Mouse (Mus musculus): ENCODE measurements around the gene Asic4.

Gene Asic4

DNA sequence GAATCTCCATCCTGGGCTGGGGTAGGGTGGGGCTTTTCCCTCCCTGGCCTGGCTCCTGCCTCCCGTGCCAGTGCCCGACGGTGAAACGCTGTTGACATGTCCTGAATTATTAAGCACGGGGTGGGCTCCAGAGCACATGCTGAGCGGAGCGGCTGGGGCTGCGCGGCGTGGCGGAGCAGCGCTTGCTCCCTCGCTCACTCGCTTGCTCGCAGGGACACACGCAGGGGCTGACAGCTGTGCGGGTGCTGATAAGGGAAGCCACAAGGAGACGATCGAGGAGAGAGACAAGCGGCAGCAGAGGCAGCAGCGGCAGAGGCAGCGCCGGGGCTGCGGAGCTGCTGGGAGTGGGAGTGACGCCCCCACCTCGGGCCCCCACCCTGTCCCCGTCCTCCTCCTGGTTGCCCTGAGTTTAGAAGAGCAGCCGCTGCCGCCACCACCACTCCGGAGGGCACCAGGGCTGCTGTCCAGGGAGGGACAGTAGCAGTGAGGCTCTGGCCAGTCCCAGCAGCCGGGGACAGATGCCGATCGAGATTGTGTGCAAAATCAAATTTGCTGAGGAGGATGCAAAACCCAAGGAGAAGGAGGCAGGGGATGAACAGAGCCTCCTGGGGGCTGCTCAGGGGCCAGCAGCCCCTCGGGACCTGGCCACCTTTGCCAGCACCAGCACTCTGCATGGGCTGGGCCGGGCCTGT lies at the start of gene Asic4:
Asic4 (plus strand) TSS at position 123 of the 692 bp plus-strand sequence.
- DNase-seq (ENCODE audit: low spot score in 2 of 2) = no peak

DNA sequence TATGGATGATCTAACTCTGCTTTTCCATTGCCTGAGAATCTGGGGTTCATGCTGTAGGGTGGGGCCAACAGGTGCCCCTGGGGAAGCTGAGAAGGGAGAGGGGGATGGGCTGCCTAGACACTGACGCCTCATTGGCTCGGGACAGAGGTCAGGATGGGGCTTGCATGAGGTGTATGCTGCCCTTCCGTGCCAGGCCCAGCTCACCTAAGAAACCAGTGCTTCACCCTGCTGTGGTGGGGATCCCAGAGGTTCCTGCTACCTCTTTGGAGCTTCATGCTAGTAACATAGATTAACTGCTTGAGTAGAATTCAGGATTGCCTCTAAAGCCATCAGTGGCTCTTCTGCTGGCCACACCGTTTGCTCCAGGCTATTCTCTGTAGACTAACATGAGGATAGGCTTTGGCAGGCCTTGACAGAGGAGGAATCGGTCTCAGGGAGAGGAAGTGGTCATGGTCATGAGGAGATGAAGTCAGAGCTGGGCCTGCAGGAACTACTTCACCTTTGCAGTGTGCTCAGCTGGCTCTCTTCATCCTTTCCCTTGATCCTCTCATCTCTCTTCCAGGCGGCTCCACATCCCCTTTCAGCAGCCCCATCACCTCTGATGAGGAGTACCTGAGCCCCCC lies 49.6 kb upstream of the Asic4 start:
- DNase-seq (ENCODE audit: low spot score in 2 of 2) = no peak

DNA sequence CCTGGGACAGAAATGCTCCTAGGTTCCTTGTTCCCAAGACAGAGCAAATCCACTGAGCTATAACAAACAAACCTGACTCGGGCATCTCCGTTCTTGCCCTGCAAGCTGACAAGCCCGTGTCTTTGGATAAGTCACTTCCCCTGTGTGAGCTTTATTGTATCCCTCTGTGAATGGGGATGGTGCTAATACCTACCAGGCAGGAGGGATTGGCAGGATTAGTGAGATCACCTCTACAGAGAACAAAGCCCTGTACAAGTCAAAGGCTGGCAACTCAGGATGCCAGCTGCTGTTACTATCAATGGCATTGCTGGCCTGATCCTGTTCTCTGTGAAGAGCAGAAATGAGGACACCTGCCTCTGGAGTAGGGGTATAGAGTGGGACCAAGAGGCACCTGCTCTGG lies 44.7 kb upstream of the Asic4 start:
- DNase-seq (ENCODE audit: low spot score in 2 of 2) = no peak

DNA sequence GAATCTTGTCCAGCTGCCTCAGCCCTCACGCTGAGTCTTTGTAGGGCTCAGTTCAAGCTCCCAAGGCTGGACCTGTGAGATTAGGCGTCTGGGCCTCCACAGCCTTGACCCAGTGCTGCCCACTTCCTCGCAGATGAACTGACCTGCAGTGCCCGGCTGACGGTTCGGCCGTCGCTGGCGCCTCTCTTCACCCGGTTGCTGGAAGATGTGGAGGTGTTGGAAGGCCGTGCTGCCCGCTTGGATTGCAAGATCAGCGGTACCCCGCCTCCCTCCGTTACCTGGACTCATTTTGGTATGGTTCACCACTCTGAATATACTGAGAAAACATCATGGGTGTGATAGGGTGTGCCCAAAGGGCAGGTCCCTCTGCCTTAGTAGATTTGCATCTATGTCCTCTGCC lies 44.1 kb upstream of the Asic4 start:
- DNase-seq (ENCODE audit: low spot score in 2 of 2) = no peak

DNA sequence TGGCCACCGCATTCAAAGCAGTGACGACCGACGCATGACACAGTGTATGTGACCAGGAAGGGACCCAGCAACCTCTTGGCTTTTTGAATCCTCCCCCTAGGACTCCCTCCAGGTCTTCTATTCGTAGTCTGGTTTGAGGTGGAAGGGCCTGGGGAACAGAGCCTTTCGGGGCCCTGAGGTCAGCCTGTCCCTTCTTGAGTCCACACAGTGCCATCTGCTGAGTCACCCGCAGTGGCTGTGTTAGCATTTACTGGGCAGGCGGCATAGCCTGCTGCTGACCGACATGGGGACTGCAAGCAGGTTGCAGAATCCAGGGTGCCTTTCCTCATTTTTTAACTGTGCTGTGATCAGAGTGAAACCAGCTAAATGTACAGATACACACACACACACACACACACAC lies 43.2 kb upstream of the Asic4 start:
- no peak for DNase-seq (ENCODE audit: low spot score in 2 of 2)

DNA sequence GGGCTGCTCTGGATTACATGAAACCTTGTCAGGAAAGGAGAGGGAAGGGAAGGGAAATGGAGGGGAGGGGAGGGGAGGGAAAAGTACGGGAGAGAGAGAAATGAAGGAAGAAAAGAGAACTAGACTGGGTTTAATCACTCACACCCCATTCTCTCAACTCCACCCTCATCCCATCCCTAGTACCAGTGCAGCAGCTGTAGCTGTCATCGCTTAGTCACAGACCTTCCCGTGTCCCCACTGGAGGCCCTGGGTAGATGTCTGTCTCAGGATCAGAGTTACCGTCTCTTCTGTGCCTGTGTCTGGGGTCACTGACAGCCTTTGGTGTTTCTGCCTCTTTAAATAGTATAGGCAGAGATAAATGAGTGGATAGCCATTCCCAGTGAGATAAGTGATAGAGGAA lies 42.0 kb upstream of the Asic4 start:
- DNase-seq (ENCODE audit: low spot score in 2 of 2) = no peak

DNA sequence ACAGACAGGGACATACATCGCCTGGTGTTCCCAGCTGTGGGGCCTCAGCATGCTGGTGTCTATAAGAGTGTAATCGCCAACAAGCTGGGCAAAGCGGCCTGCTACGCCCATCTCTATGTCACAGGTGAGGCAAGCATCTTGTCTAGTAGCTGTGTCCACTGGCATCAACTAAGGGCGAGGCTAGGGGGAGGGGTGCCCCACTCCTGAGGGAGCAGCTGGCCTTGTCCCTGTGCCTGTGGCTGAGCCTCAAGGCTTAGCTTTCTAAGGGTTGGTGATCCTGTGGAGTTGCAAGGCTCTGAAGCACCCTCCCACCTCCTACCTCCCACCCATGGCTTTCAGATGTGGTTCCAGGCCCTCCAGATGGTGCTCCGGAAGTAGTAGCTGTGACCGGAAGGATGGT lies 40.3 kb upstream of the Asic4 start:
- no peak for DNase-seq (ENCODE audit: low spot score in 2 of 2)

DNA sequence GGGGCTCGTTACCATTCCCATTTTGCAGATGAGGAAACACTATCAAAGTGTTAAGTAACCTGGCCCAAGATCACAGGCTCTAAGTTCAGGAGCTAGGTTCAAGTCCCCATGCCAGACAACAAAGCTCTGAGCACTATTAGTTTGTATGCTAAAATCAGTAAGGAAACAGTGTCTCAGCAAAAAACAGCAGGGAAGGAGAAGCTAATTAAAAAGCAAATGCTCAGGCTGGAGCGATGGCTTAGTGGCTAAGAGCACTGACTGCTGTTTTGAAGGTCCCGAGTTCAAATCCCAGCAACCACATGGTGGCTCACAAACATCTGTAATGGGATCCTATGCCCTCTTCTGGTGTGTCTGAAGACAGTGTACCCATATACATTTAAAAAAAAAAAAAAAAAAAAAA lies 38.0 kb upstream of the Asic4 start:
- no peak for DNase-seq (ENCODE audit: low spot score in 2 of 2)

DNA sequence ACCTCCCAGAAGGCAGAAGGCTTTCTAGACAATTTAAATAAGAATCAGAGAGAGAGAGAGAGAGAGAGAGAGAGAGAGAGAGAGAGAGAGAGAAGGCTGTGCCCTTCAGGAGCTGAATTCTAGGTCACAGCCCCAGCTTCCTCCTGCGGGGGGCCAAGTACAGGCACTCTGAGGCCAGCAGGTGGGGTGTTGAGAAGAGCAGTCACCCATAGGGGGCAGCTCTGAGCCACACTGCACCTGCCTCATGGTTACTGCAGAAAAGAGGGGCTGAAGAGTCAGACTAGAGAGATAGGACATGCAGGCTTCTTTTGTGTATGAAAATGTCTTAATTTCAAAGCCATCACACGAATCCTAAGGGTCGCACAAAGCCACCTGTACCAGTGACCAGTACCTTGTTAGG lies 36.5 kb upstream of the Asic4 start:
- DNase-seq (ENCODE audit: low spot score in 2 of 2) = no peak

DNA sequence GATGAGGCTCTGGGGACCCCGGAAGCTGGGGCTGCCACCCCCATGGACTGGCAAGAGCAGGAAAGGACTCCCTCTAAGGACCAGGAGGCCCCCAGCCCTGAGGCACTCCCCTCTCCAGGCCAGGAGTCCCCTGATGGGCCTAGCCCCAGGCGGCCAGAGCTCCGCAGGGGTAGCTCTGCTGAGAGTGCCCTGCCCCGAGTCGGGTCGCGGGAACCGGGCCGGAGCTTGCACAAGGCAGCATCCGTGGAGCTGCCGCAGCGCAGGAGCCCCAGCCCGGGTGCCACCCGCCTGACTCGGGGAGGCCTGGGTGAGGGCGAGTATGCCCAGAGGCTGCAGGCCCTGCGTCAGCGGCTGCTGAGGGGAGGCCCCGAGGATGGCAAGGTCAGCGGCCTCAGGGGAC lies 28.4 kb upstream of the Asic4 start:
- DNase-seq (ENCODE audit: low spot score in 2 of 2) = no peak

DNA sequence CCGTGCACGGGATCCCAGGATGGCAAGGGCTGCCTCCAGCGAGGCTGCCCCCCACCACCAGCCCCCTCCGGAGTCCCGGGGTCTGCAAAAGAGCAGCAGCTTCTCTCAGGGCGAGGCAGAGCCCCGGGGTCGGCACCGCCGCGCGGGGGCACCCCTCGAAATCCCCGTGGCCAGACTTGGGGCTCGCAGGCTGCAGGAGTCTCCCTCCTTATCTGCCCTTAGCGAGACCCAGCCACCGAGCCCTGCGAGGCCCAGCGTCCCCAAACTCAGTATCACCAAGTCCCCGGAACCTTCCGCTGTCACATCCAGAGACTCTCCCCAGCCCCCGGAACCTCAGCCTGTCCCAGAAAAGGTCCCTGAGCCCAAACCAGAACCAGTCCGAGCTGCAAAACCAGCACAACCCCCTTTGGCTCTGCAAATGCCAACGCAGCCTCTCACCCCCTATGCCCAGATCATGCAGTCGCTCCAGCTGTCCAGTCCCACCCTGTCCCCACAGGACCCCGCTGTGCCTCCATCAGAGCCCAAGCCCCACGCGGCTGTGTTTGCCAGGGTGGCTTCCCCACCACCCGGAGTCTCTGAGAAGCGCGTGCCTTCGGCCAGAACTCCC lies 27.9 kb upstream of the Asic4 start:
- DNase-seq (ENCODE audit: low spot score in 2 of 2) = no peak

DNA sequence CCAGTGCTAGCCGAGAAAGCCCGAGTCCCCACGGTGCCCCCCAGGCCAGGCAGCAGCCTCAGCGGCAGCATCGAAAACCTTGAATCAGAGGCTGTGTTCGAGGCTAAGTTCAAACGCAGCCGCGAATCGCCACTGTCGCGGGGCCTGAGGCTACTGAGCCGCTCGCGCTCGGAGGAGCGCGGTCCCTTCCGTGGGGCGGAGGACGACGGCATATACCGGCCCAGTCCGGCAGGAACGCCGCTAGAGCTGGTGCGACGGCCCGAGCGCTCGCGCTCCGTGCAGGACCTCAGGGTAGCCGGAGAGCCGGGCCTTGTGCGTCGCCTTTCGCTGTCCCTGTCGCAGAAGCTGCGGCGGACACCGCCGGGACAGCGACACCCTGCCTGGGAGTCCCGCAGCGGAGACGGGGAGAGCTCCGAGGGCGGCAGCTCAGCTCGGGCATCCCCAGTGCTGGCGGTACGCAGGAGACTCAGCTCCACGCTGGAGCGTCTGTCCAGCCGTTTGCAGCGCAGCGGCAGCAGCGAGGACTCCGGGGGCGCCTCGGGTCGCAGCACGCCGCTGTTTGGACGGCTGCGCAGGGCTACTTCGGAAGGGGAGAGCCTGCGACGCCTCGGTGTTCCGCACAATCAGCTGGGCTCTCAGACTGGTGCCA lies 27.3 kb upstream of the Asic4 start:
- DNase-seq (ENCODE audit: low spot score in 2 of 2) = peak in 1 of 2 experiments; percentile 38

DNA sequence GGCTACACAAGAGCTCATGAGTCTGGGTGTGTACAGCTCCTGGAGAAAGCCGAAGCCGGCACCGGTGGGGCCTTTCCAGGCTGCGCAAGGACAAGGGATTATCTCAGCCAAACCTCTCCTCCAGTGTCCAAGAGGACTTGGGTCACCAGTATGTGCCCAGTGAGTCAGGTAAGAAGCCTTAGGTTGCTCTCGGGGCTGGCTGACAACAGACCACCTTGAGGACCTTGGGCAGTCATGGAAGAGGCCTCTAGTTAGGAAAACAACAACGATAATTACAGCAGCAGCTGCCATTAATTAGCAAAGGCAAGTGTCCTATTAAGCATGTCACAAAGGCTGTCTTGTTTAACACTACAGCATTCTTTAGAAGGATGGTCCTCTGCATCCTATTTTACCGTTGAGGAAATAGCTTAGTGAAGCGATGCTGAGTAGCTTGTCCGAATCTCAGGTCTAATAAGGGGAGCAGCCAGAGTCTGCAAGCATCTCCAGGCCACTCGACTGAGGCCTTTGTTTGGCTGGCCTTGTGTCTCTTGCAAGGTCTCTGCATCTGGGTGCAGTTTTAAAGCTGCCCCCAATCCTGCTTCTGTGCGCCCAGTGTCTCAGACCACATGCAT lies 26.4 kb upstream of the Asic4 start:
- no peak for DNase-seq (ENCODE audit: low spot score in 2 of 2)

DNA sequence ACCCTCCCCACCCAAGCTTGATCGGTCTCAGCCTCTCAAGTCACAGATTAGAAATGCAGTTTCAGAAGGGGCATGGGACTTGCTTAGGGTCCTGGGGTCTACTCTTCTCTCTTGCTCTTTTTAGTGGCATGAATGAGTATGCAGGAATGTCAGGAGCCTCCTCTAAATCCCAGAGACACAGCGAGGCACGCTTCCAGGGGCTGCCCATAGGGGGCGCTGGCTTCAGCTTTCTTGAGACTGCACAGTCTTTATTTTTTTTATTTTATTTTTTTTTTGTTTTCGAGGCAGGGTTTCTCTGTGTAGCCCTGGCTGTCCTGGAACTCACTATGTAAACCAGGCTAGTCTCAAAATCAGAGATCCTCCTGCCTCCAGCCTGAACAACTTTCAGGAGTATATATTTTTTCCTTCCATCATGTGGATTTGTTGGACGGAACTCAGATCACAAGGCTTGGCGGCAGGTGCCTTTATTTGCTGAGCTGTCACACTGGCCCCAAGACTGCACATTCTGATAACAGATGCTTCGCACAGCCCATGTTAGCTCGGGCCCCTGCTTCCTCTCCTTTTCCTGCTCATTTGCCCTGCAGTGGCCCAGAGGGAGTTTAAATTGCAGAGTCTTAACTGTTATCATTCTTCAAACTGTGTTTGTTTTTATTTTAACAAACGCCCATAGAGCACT lies 24.3 kb upstream of the Asic4 start:
- no peak for DNase-seq (ENCODE audit: low spot score in 2 of 2)

DNA sequence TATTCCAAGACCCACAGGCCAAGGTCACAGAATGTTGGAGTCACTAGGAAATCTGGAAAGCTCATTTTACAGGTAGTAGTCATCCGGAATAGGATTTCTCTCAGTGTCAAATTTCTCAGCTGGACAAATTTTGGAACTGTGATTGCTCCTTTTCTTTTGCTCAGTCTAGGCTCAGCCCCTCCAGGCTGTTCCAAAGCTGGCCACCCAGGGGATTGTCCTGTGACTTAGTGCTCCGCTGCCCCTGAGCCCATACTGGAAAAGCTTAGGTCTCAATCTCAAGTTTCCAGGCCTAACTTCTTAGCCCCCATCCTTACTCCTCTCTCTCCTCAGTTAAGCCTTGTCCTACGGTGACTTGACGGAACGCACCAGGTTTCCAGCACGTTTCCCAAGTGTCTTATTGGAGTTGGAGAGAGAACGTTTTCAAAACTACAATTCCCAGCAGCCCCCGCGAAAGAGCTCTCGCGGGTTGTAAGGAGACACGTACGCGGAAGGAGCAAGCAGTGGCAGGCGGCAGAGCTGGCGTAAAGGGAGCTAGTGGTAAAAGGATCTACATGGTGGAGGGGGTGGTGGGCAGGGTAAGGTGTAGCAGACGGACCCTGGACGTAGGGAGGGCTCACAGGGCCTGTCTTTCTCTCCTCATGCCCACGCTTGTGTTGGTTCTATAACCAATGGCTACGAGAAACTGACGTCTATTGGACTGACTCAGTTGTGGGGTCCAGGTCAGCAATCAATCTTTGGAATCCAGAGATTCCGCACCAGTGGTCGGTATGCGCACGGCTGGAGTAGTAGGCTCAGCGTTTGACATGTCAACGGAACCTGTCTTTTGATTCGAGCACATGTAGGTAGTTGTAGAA lies 14.5 kb upstream of the Asic4 start, which contains the start of gene Gmppa:
Gmppa (plus strand) TSS at position 456 of the 854 bp plus-strand sequence.
- DNase-seq (ENCODE audit: low spot score in 2 of 2) = peak; percentile 76 to 79

DNA sequence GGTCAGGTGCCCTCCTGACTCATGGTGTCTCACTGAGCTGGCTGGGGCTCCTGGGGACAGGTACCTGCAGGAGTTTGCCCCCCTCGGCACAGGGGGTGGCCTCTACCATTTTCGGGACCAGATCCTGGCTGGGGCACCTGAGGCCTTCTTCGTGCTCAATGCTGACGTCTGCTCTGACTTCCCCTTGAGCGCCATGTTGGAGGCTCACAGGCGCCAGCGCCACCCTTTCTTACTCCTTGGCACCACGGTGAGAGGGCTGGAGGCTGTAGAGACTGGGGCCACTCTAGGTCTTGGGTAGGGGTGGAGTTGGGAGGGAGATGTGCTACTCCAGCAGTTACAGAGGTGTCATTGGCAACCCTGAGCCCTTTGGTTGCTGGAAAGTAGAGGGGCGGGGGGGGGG lies 11.5 kb upstream of the Asic4 start:
- DNase-seq (ENCODE audit: low spot score in 2 of 2) = no peak

DNA sequence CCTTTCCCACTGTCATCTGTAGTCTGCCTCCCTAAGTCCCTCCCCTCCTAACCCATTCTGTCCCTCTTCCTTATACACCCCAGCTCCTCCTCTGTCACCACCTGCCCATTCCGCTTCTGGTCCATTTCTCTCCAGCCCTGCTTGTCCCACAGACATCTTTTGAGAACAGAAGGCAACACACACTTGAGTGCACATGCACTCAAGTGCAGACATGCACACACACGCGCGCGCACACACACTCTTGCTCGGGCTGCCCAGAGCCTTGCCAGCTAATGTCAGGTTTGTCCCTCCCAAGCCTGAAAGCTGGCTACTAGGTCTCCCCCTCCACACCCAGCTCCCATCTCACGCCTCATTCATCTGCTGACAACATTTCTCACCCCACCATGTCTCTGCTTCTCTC lies 9.6 kb upstream of the Asic4 start:
- no peak for DNase-seq (ENCODE audit: low spot score in 2 of 2)

DNA sequence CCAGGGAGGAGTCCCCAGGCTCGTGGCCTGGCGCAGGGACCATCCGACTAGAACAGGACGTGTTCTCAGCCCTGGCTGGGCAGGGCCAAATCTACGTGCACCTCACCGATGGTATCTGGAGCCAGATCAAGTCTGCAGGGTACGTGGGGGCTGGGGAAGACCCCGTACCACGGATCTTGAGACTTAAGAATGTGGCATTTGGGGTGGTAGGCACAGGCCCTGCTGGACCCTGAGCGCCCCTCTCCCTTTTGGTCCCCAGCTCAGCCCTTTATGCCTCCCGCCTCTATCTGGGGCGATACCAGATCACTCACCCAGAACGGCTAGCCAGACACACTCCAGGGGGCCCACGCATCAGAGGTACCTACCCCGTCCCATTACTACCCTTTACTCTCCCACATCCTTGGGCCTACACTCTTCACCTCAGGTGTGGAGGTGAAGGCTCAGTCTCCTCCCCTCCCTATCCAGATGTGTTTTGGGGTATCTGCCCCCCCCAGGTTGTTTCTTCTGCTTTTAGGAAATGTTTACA lies 8.7 kb upstream of the Asic4 start:
- DNase-seq (ENCODE audit: low spot score in 2 of 2) = no peak

DNA sequence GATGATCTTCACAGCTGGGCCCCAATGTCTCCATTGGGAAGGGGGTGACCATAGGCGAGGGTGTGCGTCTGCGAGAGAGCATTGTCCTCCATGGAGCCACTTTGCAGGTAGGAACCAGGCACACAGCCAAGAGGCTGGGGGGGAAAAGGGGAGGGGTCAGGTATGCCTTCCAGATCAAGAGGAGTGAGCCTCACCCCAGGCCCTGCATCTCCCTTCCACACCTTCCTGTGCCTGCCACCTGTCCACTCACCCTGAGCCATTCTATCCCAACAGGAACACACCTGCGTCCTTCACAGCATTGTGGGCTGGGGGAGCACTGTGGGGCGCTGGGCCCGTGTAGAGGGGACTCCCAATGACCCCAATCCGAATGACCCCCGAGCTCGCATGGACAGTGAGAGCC lies 8.1 kb upstream of the Asic4 start:
- DNase-seq (ENCODE audit: low spot score in 2 of 2) = no peak

DNA sequence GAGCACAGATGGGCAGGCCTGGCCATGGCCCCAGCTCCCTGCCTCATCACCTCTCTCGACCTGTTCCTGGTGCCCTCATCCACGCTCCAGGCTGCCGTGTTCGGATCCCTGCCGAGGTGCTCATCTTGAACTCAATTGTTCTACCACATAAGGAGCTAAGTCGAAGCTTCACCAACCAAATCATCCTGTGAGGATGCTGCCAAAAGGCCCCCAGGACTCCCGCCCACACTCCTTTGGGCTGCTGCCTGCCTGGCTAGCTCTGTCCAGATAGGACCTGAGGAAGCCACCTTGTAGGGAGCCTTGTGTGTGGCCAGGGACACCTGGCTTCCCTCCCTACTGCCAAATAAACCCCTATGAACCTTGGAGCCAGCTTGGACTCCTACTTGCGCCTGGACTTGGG lies 7.4 kb upstream of the Asic4 start:
- no peak for DNase-seq (ENCODE audit: low spot score in 2 of 2)

Data from urinary bladder, adult 18-20 months (tissue).